Mouse (Mus musculus) liver, embryonic 12.5 days (tissue): ENCODE data around the gene Pak6. TPM values are rescaled to one million over a fixed set of nuclear protein-coding genes. Genes with fewer than 3 reads are reported as not detected.

ENCODE experiments used
- ATAC-seq: fragments of 200-750 bp; cut with Nextera tagmentation; 2 replicates; pipeline ENCODE4 v1.8.0; 2017; ENCODE audit warnings: moderate number of reproducible peaks, mild to moderate bottlenecking, moderate library complexity
- H3K27ac ChIP-seq: fragments of 300-500 bp; sonication (generic); 2 replicates; pipeline ENCODE4 v1.5.1; 2016; ENCODE audit warnings: mild to moderate bottlenecking
- H3K27me3 ChIP-seq: fragments of 300-500 bp; sonication (generic); replicated peaks from 2 replicates; pipeline ENCODE4 v1.6.1; 2016; ENCODE audit warnings: mild to moderate bottlenecking, moderate library complexity
- H3K36me3 ChIP-seq: fragments of 300-500 bp; sonication (generic); 2 replicates; pipeline ENCODE4 v1.6.1; 2016; ENCODE audit warnings: mild to moderate bottlenecking, moderate library complexity
- H3K4me1 ChIP-seq: fragments of 300-500 bp; sonication (generic); 2 replicates; pipeline ENCODE4 v1.6.1; 2016
- H3K4me2 ChIP-seq: fragments of 300-500 bp; sonication (generic); 2 replicates; pipeline ENCODE4 v1.6.1; 2016; ENCODE audit warnings: mild to moderate bottlenecking, moderate library complexity
- H3K4me3 ChIP-seq: fragments of 300-500 bp; sonication (generic); 2 replicates; pipeline ENCODE4 v1.5.1; 2016; ENCODE audit warnings: mild to moderate bottlenecking, moderate library complexity
- H3K9ac ChIP-seq: fragments of 300-500 bp; sonication (generic); 2 replicates; pipeline ENCODE4 v1.6.1; 2016; ENCODE audit warnings: mild to moderate bottlenecking, moderate library complexity
- H3K9me3 ChIP-seq: fragments of 300-500 bp; sonication (generic); replicated peaks from 2 replicates; pipeline ENCODE4 v1.6.1; 2016; ENCODE audit warnings: mild to moderate bottlenecking, moderate library complexity
- WGBS: fragments of 180-500 bp; shearing (Covaris S2); methylation state at CpG from one replicate; pipeline ENCODE4 v1.1.7; 2016; ENCODE audit not compliant: insufficient replicate concordance; 5-methylcytosine and 5-hydroxymethylcytosine counted together
- polyA plus RNA-seq: library from polyadenylated mRNA; unstranded; fragments of >200 nt; fragmentation: Nextera tagmentation; extraction: Ambion mirVana; gene quantifications from 2 replicates; pipeline ENCODE4 v1.2.1, GENCODE M21; 2016

Gene Pak6
- polyA plus RNA-seq, 1 experiment from 2014 or later = 1.4 TPM

DNA sequence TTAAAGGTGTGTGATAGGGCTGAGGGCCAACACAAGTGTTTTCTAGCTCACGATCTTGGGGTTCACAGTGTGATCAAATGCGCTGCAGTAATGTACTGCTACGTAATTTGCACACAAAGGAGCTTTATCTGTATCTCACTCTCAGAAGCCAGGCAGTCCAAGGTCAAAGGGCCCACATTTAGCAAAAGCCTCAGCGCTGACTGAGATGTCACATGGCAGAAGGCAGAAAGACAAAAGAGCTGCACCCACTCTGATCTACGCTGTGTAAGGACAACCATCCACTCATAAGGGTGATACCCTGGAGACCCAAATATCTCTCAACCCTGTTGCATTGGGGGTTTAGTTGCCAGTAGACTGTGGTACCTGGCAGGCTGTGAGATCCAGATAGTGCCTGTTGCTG is 4.1 kb downstream of the Pak6 start:
- WGBS = 67% methylated on average over 5 of the region's 5 CpGs
- ATAC-seq = no peak
- H3K9ac ChIP-seq = no peak overlapping the region
- no peak overlapping the region for H3K4me3 ChIP-seq
- H3K27me3 ChIP-seq = peaks cover 57% of the 10 kb centered on the region
- H3K9me3 ChIP-seq = no peaks in the 10 kb centered on the region
- H3K36me3 ChIP-seq = no peaks in the 10 kb centered on the region
- H3K4me1 ChIP-seq = peaks cover 46% of the 10 kb centered on the region
- H3K27ac ChIP-seq = no peak overlapping the region
- H3K4me2 ChIP-seq = no peak overlapping the region

DNA sequence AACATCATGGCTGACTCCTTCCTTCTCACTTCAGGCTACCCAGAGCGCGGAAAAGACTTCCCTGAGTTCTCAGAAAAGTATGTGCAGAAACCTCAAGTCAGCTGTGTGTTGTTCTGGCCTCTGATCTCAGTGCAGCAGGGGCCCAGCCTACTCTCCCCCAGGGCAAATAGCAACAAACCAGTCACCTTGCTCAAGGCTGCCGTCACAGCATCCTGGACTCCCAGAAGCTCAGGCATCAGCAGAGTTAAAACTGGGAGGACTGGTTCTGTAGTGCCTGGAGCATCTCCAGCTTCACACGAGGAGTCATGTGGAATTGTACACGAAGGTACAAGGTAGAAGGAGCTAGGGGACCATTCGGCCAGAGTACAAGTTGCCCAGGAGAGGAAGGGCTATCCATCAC is 6.1 kb downstream of the Pak6 start:
- H3K27me3 ChIP-seq = peaks cover 61% of the 10 kb centered on the region
- no peak overlapping the region for H3K4me3 ChIP-seq
- H3K9ac ChIP-seq = no peak overlapping the region
- peaks cover 25% of the 10 kb centered on the region for H3K4me1 ChIP-seq
- H3K36me3 ChIP-seq = no peaks in the 10 kb centered on the region
- H3K9me3 ChIP-seq = no peaks in the 10 kb centered on the region
- ATAC-seq = no peak
- H3K27ac ChIP-seq = no peak overlapping the region
- H3K4me2 ChIP-seq = no peak overlapping the region
- WGBS = 61% methylated on average over 6 of the region's 6 CpGs

- no peak for ATAC-seq
- Histone ChIP-seq H3K9me3 (no peaks in the 10 kb centered on the region), H3K27me3 (peaks cover 64% of the 10 kb centered on the region), H3K4me2 (no peak overlapping the region), H3K9ac (no peak overlapping the region), H3K36me3 (no peaks in the 10 kb centered on the region), H3K27ac (no peak overlapping the region), H3K4me3 (no peak overlapping the region), H3K4me1 (peaks cover 20% of the 10 kb centered on the region)
- WGBS = 41% methylated on average over 2 of the region's 2 CpGs
Observed at GRCm38 (mm10) chr2:118669785-118670184, 6.7 kb downstream of the Pak6 start.

GRCm38 (mm10) chr2:118671728-118672127 is 8.6 kb downstream of the Pak6 start:
- WGBS = 57% methylated on average over 1 of the region's 1 CpGs
- ATAC-seq = no peak
- H3K27me3 ChIP-seq = peaks cover 71% of the 10 kb centered on the region

GRCm38 (mm10) chr2:118673686-118674465 is 10.8 kb downstream of the Pak6 start:
- H3K9ac ChIP-seq = no peak overlapping the region
- H3K4me2 ChIP-seq = no peak overlapping the region
- no peak overlapping the region for H3K27ac ChIP-seq
- 31% methylated on average over 15 of the region's 15 CpGs for WGBS
- peaks cover 90% of the 10 kb centered on the region for H3K27me3 ChIP-seq
- no peaks in the 10 kb centered on the region for H3K36me3 ChIP-seq
- H3K4me1 ChIP-seq = peaks cover 20% of the 10 kb centered on the region
- no peak for ATAC-seq
- H3K9me3 ChIP-seq = no peaks in the 10 kb centered on the region
- no peak overlapping the region for H3K4me3 ChIP-seq

More at GRCm38 (mm10) chr2:118671728-118672127, 8.6 kb downstream of the Pak6 start:
- Histone ChIP-seq H3K4me2 (no peak overlapping the region), H3K4me1 (peaks cover 12% of the 10 kb centered on the region), H3K9me3 (no peaks in the 10 kb centered on the region), H3K36me3 (no peaks in the 10 kb centered on the region), H3K27ac (no peak overlapping the region), H3K9ac (no peak overlapping the region), H3K4me3 (no peak overlapping the region)

- H3K27ac ChIP-seq = no peak overlapping the region
- H3K27me3 ChIP-seq = peaks cover 93% of the 10 kb centered on the region
- no peaks in the 10 kb centered on the region for H3K36me3 ChIP-seq
- H3K4me3 ChIP-seq = no peak overlapping the region
- H3K4me2 ChIP-seq = no peak overlapping the region
- no peaks in the 10 kb centered on the region for H3K9me3 ChIP-seq
- peaks cover 20% of the 10 kb centered on the region for H3K4me1 ChIP-seq
- H3K9ac ChIP-seq = 0 out of 2 replicates have a peak overlapping the region, but pooled peaks have one; percentile 5
- WGBS = 21% methylated on average over 7 of the region's 7 CpGs
- no peak for ATAC-seq
Observed at GRCm38 (mm10) chr2:118674500-118674899, 11.4 kb downstream of the Pak6 start.

DNA sequence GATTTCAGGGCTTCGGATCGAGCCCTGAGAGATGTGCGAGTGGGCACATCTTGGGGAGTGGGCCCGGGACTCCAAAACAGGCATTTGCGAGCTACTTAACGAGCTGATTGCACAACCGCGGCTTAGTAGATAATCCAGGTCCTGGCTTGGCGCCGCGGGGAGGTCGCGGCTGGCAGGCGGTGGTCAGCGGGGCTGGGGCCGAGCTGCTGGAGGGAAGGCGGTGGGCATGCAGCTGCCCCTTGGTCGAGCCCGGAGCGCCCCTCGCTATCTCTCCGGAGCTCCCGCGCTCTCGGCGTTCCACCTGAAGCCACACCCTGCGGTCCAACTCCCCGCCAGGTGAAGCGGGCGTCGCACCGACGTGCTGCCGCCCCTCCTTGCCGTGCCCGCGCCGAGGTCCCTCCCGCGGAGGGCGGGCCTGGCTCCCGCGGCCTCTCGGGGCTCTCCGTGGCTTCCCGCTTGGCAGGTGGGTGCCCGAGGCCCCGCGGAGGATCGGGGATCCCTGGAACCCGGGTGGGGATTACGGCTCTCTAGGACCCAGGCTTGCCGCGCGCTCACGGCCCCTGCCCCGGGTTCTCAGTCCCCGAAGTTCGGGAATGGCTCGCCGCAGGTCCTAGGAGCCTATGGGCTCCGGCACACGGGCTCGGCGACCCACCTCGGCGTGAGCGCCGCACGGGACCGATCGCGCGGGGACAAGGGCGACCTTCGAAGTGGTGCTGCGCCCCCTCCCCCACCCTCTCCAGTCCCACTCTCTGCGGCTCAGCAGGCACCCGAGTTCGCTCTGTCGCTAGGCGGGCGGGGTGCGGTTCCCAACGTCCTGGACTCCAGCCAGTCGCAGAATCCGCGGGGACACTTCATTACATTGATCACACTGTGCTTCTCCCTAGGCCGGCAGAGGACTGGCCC is 14.0 kb downstream of the Pak6 start:
- peak; percentile 44 for ATAC-seq
- peaks cover 90% of the 10 kb centered on the region for H3K27me3 ChIP-seq
- H3K4me3 ChIP-seq = peak overlapping the region; percentile 60
- no peaks in the 10 kb centered on the region for H3K36me3 ChIP-seq
- peaks cover 20% of the 10 kb centered on the region for H3K4me1 ChIP-seq
- peak overlapping the region; percentile 95 for H3K4me2 ChIP-seq
- H3K27ac ChIP-seq = no peak overlapping the region
- H3K9ac ChIP-seq = peak overlapping the region; percentile 58
- H3K9me3 ChIP-seq = no peaks in the 10 kb centered on the region
- WGBS = 2% methylated on average over 88 of the region's 89 CpGs

DNA sequence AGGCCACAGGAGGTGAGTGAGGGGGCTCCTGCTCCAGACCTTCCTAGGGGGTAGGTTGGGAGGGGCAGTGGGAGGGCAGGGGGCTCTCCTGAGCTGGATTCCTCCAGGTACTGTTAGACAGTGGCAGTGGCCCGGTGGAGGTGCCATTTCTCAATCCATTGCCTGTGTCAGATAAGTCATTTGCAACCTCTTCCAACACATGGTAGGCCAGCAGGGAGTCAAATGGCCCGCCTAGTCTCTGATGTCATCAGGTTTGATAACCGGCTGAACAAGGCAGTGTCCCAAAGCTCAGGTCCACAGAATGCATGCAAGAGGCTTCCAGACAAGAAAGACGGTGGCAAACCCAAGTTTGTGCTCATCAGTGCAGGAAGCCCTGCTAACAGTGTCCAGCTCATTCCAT is 14.7 kb downstream of the Pak6 start:
- H3K4me1 ChIP-seq = peaks cover 28% of the 10 kb centered on the region
- H3K4me2 ChIP-seq = peak overlapping the region; percentile 95
- H3K36me3 ChIP-seq = no peaks in the 10 kb centered on the region
- H3K27ac ChIP-seq = no peak overlapping the region
- 13% methylated on average over 4 of the region's 4 CpGs for WGBS
- H3K9ac ChIP-seq = peak overlapping the region; percentile 58
- H3K4me3 ChIP-seq = peak overlapping the region; percentile 60
- ATAC-seq = peak; percentile 58
- peaks cover 83% of the 10 kb centered on the region for H3K27me3 ChIP-seq
- H3K9me3 ChIP-seq = no peaks in the 10 kb centered on the region

GRCm38 (mm10) chr2:118679577-118679976 is 16.5 kb downstream of the Pak6 start:
- H3K4me1 ChIP-seq = peaks cover 34% of the 10 kb centered on the region
- ATAC-seq = no peak
- no peak overlapping the region for H3K4me2 ChIP-seq
- no peaks in the 10 kb centered on the region for H3K9me3 ChIP-seq
- no peak overlapping the region for H3K9ac ChIP-seq
- 74% methylated on average over 3 of the region's 3 CpGs for WGBS
- no peak overlapping the region for H3K4me3 ChIP-seq
- H3K36me3 ChIP-seq = no peaks in the 10 kb centered on the region
- peaks cover 66% of the 10 kb centered on the region for H3K27me3 ChIP-seq
- H3K27ac ChIP-seq = no peak overlapping the region

- H3K9me3 ChIP-seq = no peaks in the 10 kb centered on the region
- no peak overlapping the region for H3K9ac ChIP-seq
- no peaks in the 10 kb centered on the region for H3K36me3 ChIP-seq
- ATAC-seq = no peak
- peaks cover 34% of the 10 kb centered on the region for H3K4me1 ChIP-seq
- H3K27ac ChIP-seq = no peak overlapping the region
- 88% methylated on average over 6 of the region's 6 CpGs for WGBS
- H3K4me2 ChIP-seq = no peak overlapping the region
- H3K27me3 ChIP-seq = peaks cover 53% of the 10 kb centered on the region
- no peak overlapping the region for H3K4me3 ChIP-seq
Observed at GRCm38 (mm10) chr2:118680926-118681325, 17.8 kb downstream of the Pak6 start.

- H3K27me3 ChIP-seq = peaks cover 46% of the 10 kb centered on the region
- no peak for ATAC-seq
- H3K4me1 ChIP-seq = peaks cover 20% of the 10 kb centered on the region
- WGBS = 39% methylated on average over 8 of the region's 8 CpGs
- no peak overlapping the region for H3K4me3 ChIP-seq
- H3K9ac ChIP-seq = no peak overlapping the region
- no peak overlapping the region for H3K4me2 ChIP-seq
- no peaks in the 10 kb centered on the region for H3K9me3 ChIP-seq
- no peak overlapping the region for H3K27ac ChIP-seq
- no peaks in the 10 kb centered on the region for H3K36me3 ChIP-seq
Observed at GRCm38 (mm10) chr2:118682544-118683260, 19.6 kb downstream of the Pak6 start.
